Mouse (Mus musculus) lung, postnatal 25 days (tissue): ENCODE data around the gene Vps26a.
A peak's percentile ranks its signal among the peaks of the same experiment; 100 is the strongest.

Source experiments
- DNase-seq: peaks from one replicate; pipeline ENCODE4 v3.0.0; 2022; ENCODE audit warnings: low spot score

Vps26a gene

GRCm38 (mm10) chr10:62486618-62487415, at the start of gene Vps26a:
Gene Vps26a, minus strand, starts transcription at chr10:62486805.
- DNase-seq, result peak; percentile 99

GRCm38 (mm10) chr10:62534509-62534908, 47.9 kb upstream of the Vps26a start:
- peak; percentile 42 for DNase-seq

GRCm38 (mm10) chr10:62532832-62533231, 46.2 kb upstream of the Vps26a start:
- DNase-seq, result no peak

- DNase-seq, result peak; percentile 91
Measured at GRCm38 (mm10) chr10:62530183-62530582, 43.6 kb upstream of the Vps26a start.

- no peak for DNase-seq
Measured at GRCm38 (mm10) chr10:62527351-62527750, 40.7 kb upstream of the Vps26a start, which contains the start of gene Srgn. Gene Srgn, minus strand, starts transcription at chr10:62527451.

- no peak for DNase-seq
Measured at GRCm38 (mm10) chr10:62522346-62522950, 35.8 kb upstream of the Vps26a start.

GRCm38 (mm10) chr10:62521763-62522162, 35.2 kb upstream of the Vps26a start:
- no peak for DNase-seq

- DNase-seq, result no peak
Measured at GRCm38 (mm10) chr10:62520911-62521310, 34.3 kb upstream of the Vps26a start.

- peak; percentile 10 for DNase-seq
Measured at GRCm38 (mm10) chr10:62517511-62517910, 30.9 kb upstream of the Vps26a start.

GRCm38 (mm10) chr10:62512855-62513254, 26.2 kb upstream of the Vps26a start:
- DNase-seq, result no peak

- DNase-seq, result no peak
Measured at GRCm38 (mm10) chr10:62511528-62511927, 24.9 kb upstream of the Vps26a start.

GRCm38 (mm10) chr10:62509032-62509656, 22.5 kb upstream of the Vps26a start:
- DNase-seq, result peak; percentile 51

GRCm38 (mm10) chr10:62508459-62508858, 21.9 kb upstream of the Vps26a start:
- peak; percentile 81 for DNase-seq

GRCm38 (mm10) chr10:62507591-62508308, 21.1 kb upstream of the Vps26a start:
- DNase-seq, result peak; percentile 87

GRCm38 (mm10) chr10:62507071-62507470, 20.5 kb upstream of the Vps26a start:
- DNase-seq, result no peak

GRCm38 (mm10) chr10:62506019-62506556, 19.5 kb upstream of the Vps26a start:
- peak; percentile 61 for DNase-seq

GRCm38 (mm10) chr10:62505224-62505983, 18.8 kb upstream of the Vps26a start:
- no peak for DNase-seq

GRCm38 (mm10) chr10:62503836-62504628, 17.4 kb upstream of the Vps26a start:
- peak; percentile 48 for DNase-seq

- peak; percentile 36 for DNase-seq
Measured at GRCm38 (mm10) chr10:62503353-62503752, 16.7 kb upstream of the Vps26a start.

- no peak for DNase-seq
Measured at GRCm38 (mm10) chr10:62501951-62502350, 15.3 kb upstream of the Vps26a start.
